ENCODE assay signal across 24 mouse cellular contexts in the genomic region with DNA sequence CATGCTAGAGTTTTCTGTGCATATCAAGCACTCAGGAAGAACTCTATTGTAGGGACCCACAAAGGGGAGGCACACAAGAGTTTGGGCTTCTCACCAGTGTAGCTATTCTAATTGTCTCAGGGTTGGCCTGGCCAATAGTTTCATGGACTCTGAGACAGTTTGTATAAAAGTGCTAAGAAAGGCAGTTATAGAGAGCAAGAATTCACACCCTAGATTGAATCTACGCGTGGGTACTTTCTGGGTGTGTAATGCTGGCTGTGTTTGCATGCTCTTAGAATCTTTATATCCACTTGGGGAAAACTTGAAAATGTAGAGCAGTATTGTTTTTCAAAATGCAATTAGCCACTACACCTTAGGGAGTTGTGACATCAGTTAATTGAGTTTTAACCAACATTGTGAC. TPM values are rescaled to one million over a fixed set of nuclear protein-coding genes. Genes with fewer than 3 reads are reported as not detected.
DNase-seq lines count a peak whose midpoint lies in the region; ATAC-seq and TF ChIP-seq lines count a peak whose summit lies in the region.
"Had no signal": no experiment of that assay in that cellular context is flagged by ENCODE, and none has a peak within 500 bp of the region (broad histone marks: within the 10 kb centered on the region; RNA-seq: fewer than 3 reads in every experiment).

No protein-coding gene starts in this region.

- H3K4me1 ChIP-seq in embryonic facial prominence, embryonic 12.5 days, result peaks cover 8% of the 10 kb centered on the region; the same call in 1 of the 2 replicates
- peaks cover 15% of the 10 kb centered on the region for H3K4me1 ChIP-seq in embryonic facial prominence, embryonic 10.5 days
- H3K4me1 ChIP-seq in kidney, postnatal 0 days (replicated peaks; ENCODE audit: insufficient read depth, low read length), result no peaks in the 10 kb centered on the region
- peaks cover 15% of the 10 kb centered on the region for H3K4me1 ChIP-seq in kidney, embryonic 16.5 days (ENCODE audit: insufficient read depth, low read length)
- H3K4me1 ChIP-seq in lung, postnatal 0 days (ENCODE audit: insufficient read depth, low read depth, low read length), result no peaks in the 10 kb centered on the region

- no peaks in the 10 kb centered on the region for H3K27me3 ChIP-seq in embryonic facial prominence, embryonic 12.5 days
- no peaks in the 10 kb centered on the region for H3K27me3 ChIP-seq in embryonic facial prominence, embryonic 10.5 days (replicated peaks; ENCODE audit: low read depth, poor library complexity, severe bottlenecking)
- no peaks in the 10 kb centered on the region for H3K27me3 ChIP-seq in kidney, postnatal 0 days (ENCODE audit: insufficient read depth, low read length)
- no peaks in the 10 kb centered on the region for H3K27me3 ChIP-seq in kidney, embryonic 16.5 days (ENCODE audit: insufficient read depth, low read length)
- no peaks in the 10 kb centered on the region for H3K27me3 ChIP-seq in lung, postnatal 0 days (replicated peaks; ENCODE audit: insufficient read depth, low read length)
- H3K27me3 ChIP-seq: heart, embryonic 15.5 days had no signal

- 0 out of 2 replicates have a peak overlapping the region, but pooled peaks have one; percentile 17 for H3K27ac ChIP-seq in embryonic facial prominence, embryonic 12.5 days
- no peak overlapping the region; the same call in 1 of the 2 replicates for H3K27ac ChIP-seq in embryonic facial prominence, embryonic 10.5 days (replicated peaks)
- 0 out of 2 replicates have a peak overlapping the region, but pooled peaks have one; percentile 26 for H3K27ac ChIP-seq in kidney, postnatal 0 days
- no peak overlapping the region for H3K27ac ChIP-seq in kidney, embryonic 16.5 days (ENCODE audit: low read length)
- H3K27ac ChIP-seq in lung, postnatal 0 days (ENCODE audit: low read length), result peak overlapping the region; percentile 15; the same call in 1 of the 2 replicates
- H3K27ac ChIP-seq: forebrain, embryonic 10.5 days; heart, adult 2 months; heart, embryonic 15.5 days; hindbrain, embryonic 14.5 days had no signal

- H3K9me3 ChIP-seq in embryonic facial prominence, embryonic 12.5 days, result no peaks in the 10 kb centered on the region
- H3K9me3 ChIP-seq in embryonic facial prominence, embryonic 10.5 days, result no peaks in the 10 kb centered on the region
- no peaks in the 10 kb centered on the region for H3K9me3 ChIP-seq in kidney, postnatal 0 days (replicated peaks; ENCODE audit: low read length)
- H3K9me3 ChIP-seq in kidney, embryonic 16.5 days (ENCODE audit: low read length), result 0 out of 2 replicates have a peak, but pooled peaks cover 3% of the 10 kb centered on the region
- no peaks in the 10 kb centered on the region for H3K9me3 ChIP-seq in lung, postnatal 0 days (ENCODE audit: low read length)
- H3K9me3 ChIP-seq: forebrain, embryonic 10.5 days; heart, embryonic 15.5 days had no signal

- 89% methylated on average over 2 of the region's 2 CpGs for WGBS in embryonic facial prominence, embryonic 12.5 days
- WGBS in embryonic facial prominence, embryonic 10.5 days, result 95% methylated on average over 2 of the region's 2 CpGs
- WGBS in kidney, postnatal 0 days, result 96% methylated on average over 2 of the region's 2 CpGs
- 81% methylated on average over 2 of the region's 2 CpGs for WGBS in kidney, embryonic 16.5 days
- 93% methylated on average over 2 of the region's 2 CpGs for WGBS in lung, postnatal 0 days

- DNase-seq in embryonic facial prominence, embryonic 10.5 days (ENCODE audit: low spot score), result no peak
- no peak for DNase-seq in kidney, postnatal 0 days (ENCODE audit: low spot score)
- DNase-seq in lung, postnatal 0 days (ENCODE audit: low spot score), result no peak
- DNase-seq in lung, postnatal 4 days, result no peak
- no peak for DNase-seq in adrenal gland, adult 8-10 months
- DNase-seq: adrenal gland, postnatal 10 days; B cell, adult 2 months; cerebellum, adult 11-12 months; cerebellum, adult 9-10 months; cerebellum, postnatal 25 days; gastrocnemius, postnatal 14 days; heart, adult 2 months; heart, postnatal 14 days had no signal

- H3K4me2 ChIP-seq in embryonic facial prominence, embryonic 12.5 days (replicated peaks), result no peak overlapping the region
- H3K4me2 ChIP-seq in kidney, postnatal 0 days (ENCODE audit: low read length), result no peak overlapping the region
- no peak overlapping the region for H3K4me2 ChIP-seq in kidney, embryonic 16.5 days (replicated peaks; ENCODE audit: low read depth, low read length)
- H3K4me2 ChIP-seq in lung, postnatal 0 days (replicated peaks; ENCODE audit: low read depth, low read length), result no peak overlapping the region
- H3K4me2 ChIP-seq: heart, embryonic 11.5 days; heart, embryonic 15.5 days; hindbrain, embryonic 14.5 days had no signal

- no peaks in the 10 kb centered on the region for H3K36me3 ChIP-seq in embryonic facial prominence, embryonic 12.5 days
- no peaks in the 10 kb centered on the region for H3K36me3 ChIP-seq in embryonic facial prominence, embryonic 10.5 days (replicated peaks)
- H3K36me3 ChIP-seq in kidney, postnatal 0 days (ENCODE audit: insufficient read depth, low read length), result no peaks in the 10 kb centered on the region
- no peaks in the 10 kb centered on the region for H3K36me3 ChIP-seq in kidney, embryonic 16.5 days (ENCODE audit: insufficient read depth, low read length)
- no peaks in the 10 kb centered on the region for H3K36me3 ChIP-seq in lung, postnatal 0 days (ENCODE audit: insufficient read depth, low read length)
- H3K36me3 ChIP-seq: forebrain, embryonic 10.5 days; G1E; heart, embryonic 15.5 days had no signal

- no peak for ATAC-seq in embryonic facial prominence, embryonic 12.5 days (ENCODE audit: insufficient number of reproducible peaks, insufficient read depth, low FRiP score, low TSS enrichment)
- ATAC-seq in kidney, postnatal 0 days (replicated peaks; ENCODE audit: low FRiP score, low read depth), result no peak
- no peak for ATAC-seq in kidney, embryonic 16.5 days (ENCODE audit: low FRiP score, low TSS enrichment)
- ATAC-seq in lung, postnatal 0 days, result no peak
- ATAC-seq: CD4-positive, CD25-positive, alpha-beta regulatory T cell, adult 4 months; forebrain, embryonic 14.5 days had no signal

- TF ChIP-seq CTCF in kidney, postnatal 0 days (IDR thresholded peaks at IDR 0.05; ENCODE audit: low read depth), result no peak
- no peak for TF ChIP-seq CTCF in lung, postnatal 0 days (IDR thresholded peaks at IDR 0.05)

- no peak overlapping the region for H3K9ac ChIP-seq in embryonic facial prominence, embryonic 12.5 days
- no peak overlapping the region for H3K9ac ChIP-seq in kidney, postnatal 0 days (ENCODE audit: low read depth, low read length)
- H3K9ac ChIP-seq in kidney, embryonic 16.5 days (replicated peaks; ENCODE audit: low read length), result no peak overlapping the region
- no peak overlapping the region for H3K9ac ChIP-seq in lung, postnatal 0 days (replicated peaks; ENCODE audit: low read depth)
- H3K9ac ChIP-seq: heart, embryonic 15.5 days; hindbrain, embryonic 14.5 days had no signal

- H3K4me3 ChIP-seq in embryonic facial prominence, embryonic 12.5 days, result no peak overlapping the region
- H3K4me3 ChIP-seq in embryonic facial prominence, embryonic 10.5 days, result no peak overlapping the region
- H3K4me3 ChIP-seq in kidney, postnatal 0 days (replicated peaks; ENCODE audit: low read depth, low read length), result no peak overlapping the region
- H3K4me3 ChIP-seq in kidney, embryonic 16.5 days (ENCODE audit: low read length), result no peak overlapping the region
- no peak overlapping the region for H3K4me3 ChIP-seq in lung, postnatal 0 days (ENCODE audit: low read depth, low read length)
- H3K4me3 ChIP-seq: erythroblast, embryonic 14.5 days; forebrain, embryonic 10.5 days; heart, adult 2 months; heart, embryonic 15.5 days had no signal

- no peak for TF ChIP-seq EP300 in lung, postnatal 0 days (IDR thresholded peaks at IDR 0.05)

RNA-seq across cellular contexts. Expression of gene Frem1, which starts 50.8 kb away (rescaled TPM):
- 25.7 and 26.1 TPM in 2 replicates for polyA plus RNA-seq in embryonic facial prominence, embryonic 12.5 days (2016; fragmentation: Nextera tagmentation; extraction: Ambion mirVana)
- polyA plus RNA-seq in embryonic facial prominence, embryonic 10.5 days (2016; fragmentation: Nextera tagmentation; extraction: Ambion mirVana), result 15.0 and 15.5 TPM in 2 replicates
- polyA plus RNA-seq in kidney, postnatal 0 days (2015; fragmentation: Nextera tagmentation; extraction: Ambion mirVana), result 18.7 and 19.0 TPM in 2 replicates
- 24.4 and 25.4 TPM in 2 replicates for polyA plus RNA-seq in kidney, embryonic 16.5 days (2015; fragmentation: Nextera tagmentation; extraction: Ambion mirVana)
- 14.3 and 16.2 TPM in 2 replicates for polyA plus RNA-seq in lung, postnatal 0 days (2015; fragmentation: Nextera tagmentation; extraction: Ambion mirVana)
- total RNA-seq in adrenal gland, adult 8-10 months (2022), result 1 to 10 TPM in 2 of 4 experiments, under 1 TPM in 2; 0.75 to 2.0 (median 1.2) TPM
- total RNA-seq: hematopoietic stem cell, adult 5-6 weeks had no signal
- polyA plus RNA-seq: CD4-positive, CD25-positive, alpha-beta regulatory T cell, adult 4 months; erythroblast, embryonic 14.5 days had no signal

Comparison
In these comparisons a context has a peak if more than half of its experiments do, and no peak if none do; other contexts are left out.
1. H3K27ac ChIP-seq: peak in embryonic facial prominence, embryonic 12.5 days (single experiment), kidney, postnatal 0 days (single experiment) and lung, postnatal 0 days (single experiment); none in embryonic facial prominence, embryonic 10.5 days (single experiment) and kidney, embryonic 16.5 days (single experiment).